Mouse (Mus musculus) midbrain, embryonic 13.5 days (tissue): ENCODE data around the gene Rbbp4. TPM values are rescaled to one million over a fixed set of nuclear protein-coding genes. Genes with fewer than 3 reads are reported as not detected.
A peak's percentile ranks its signal among the peaks of the same experiment; 100 is the strongest.

Experiments used
- ATAC-seq: fragments of 200-750 bp; cut with Nextera tagmentation; 2 replicates; pipeline ENCODE4 v1.8.0; 2017; ENCODE audit warnings: mild to moderate bottlenecking, moderate TSS enrichment, moderate library complexity
- H3K27ac ChIP-seq: fragments of 300-500 bp; sonication (generic); 2 replicates; pipeline ENCODE4 v1.5.1; 2015; ENCODE audit warnings: inconsistent platforms, mild to moderate bottlenecking, moderate library complexity
- H3K27me3 ChIP-seq: fragments of 300-500 bp; sonication (generic); 2 replicates; pipeline ENCODE4 v1.6.1; 2015; ENCODE audit warnings: mild to moderate bottlenecking, inconsistent platforms
- H3K36me3 ChIP-seq: fragments of 300-500 bp; sonication (generic); 2 replicates; pipeline ENCODE4 v1.6.1; 2015; ENCODE audit warnings: mild to moderate bottlenecking, inconsistent platforms
- H3K4me1 ChIP-seq: fragments of 300-500 bp; sonication (generic); replicated peaks from 2 replicates; pipeline ENCODE4 v1.6.1; 2015; ENCODE audit warnings: inconsistent platforms
- H3K4me2 ChIP-seq: fragments of 300-500 bp; sonication (generic); replicated peaks from 2 replicates; pipeline ENCODE4 v1.6.1; 2015; ENCODE audit warnings: moderate library complexity, mild to moderate bottlenecking, inconsistent platforms
- H3K4me3 ChIP-seq: fragments of 300-500 bp; sonication (generic); replicated peaks from 2 replicates; pipeline ENCODE4 v1.5.1; 2015; ENCODE audit warnings: mild to moderate bottlenecking, inconsistent platforms
- H3K9ac ChIP-seq: fragments of 300-500 bp; sonication (generic); replicated peaks from 2 replicates; pipeline ENCODE4 v1.6.1; 2015; ENCODE audit warnings: mild to moderate bottlenecking, inconsistent platforms
- H3K9me3 ChIP-seq: fragments of 300-500 bp; sonication (generic); 2 replicates; pipeline ENCODE4 v1.6.1; 2016; ENCODE audit warnings: mild to moderate bottlenecking, inconsistent platforms
- WGBS: fragments of 180-500 bp; shearing (Covaris S2); methylation state at CpG from one replicate; pipeline ENCODE4 v1.1.7; 2015; 5-methylcytosine and 5-hydroxymethylcytosine counted together
- polyA plus RNA-seq: library from polyadenylated mRNA; unstranded; fragments of >200 nt; fragmentation: Nextera tagmentation; extraction: Ambion mirVana; gene quantifications from 2 replicates; pipeline ENCODE4 v1.2.1, GENCODE M21; 2015

Gene Rbbp4
- polyA plus RNA-seq, 1 experiment from 2014 or later: 419 TPM

DNA sequence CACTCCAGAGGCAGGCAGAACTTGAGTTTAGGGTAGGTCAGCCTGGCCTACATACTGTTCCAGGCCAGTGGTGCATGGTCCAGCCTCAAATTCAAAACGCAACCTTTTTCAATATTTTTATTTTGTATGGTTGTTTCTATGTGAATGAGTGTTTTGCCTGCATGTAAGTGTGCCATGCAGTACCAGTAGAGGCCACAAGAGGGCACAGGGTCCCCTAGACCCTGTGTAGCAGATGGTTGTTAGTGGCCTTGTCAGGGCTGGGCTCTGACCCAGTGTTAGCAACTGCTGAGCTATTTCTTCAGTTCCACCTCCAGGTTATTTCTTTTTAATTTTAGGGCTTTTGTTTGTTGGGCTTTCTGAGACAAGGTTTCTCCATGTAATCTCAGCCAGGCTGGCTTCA is 15.5 kb upstream of the Rbbp4 start:
- H3K27ac ChIP-seq: no peak overlapping the region
- 18% methylated on average over 1 of the region's 1 CpGs for WGBS
- peak; percentile 78 for ATAC-seq

GRCm38 (mm10) chr4:129346481-129347154 is 11.4 kb upstream of the Rbbp4 start:
- H3K36me3 ChIP-seq: peaks cover 59% of the 10 kb centered on the region
- no peaks in the 10 kb centered on the region for H3K4me1 ChIP-seq
- ATAC-seq: no peak
- H3K27ac ChIP-seq: no peak overlapping the region
- 95% methylated on average over 15 of the region's 15 CpGs for WGBS
- no peak overlapping the region for H3K9ac ChIP-seq
- H3K4me2 ChIP-seq: no peak overlapping the region
- no peaks in the 10 kb centered on the region for H3K9me3 ChIP-seq
- H3K4me3 ChIP-seq: no peak overlapping the region
- H3K27me3 ChIP-seq: no peaks in the 10 kb centered on the region

More for the DNA sequence above, 15.5 kb upstream of the Rbbp4 start:
- Histone ChIP-seq H3K4me3 (no peak overlapping the region), H3K27me3 (no peaks in the 10 kb centered on the region), H3K9ac (no peak overlapping the region), H3K9me3 (no peaks in the 10 kb centered on the region), H3K4me1 (no peaks in the 10 kb centered on the region), H3K36me3 (peaks cover 54% of the 10 kb centered on the region), H3K4me2 (no peak overlapping the region)

GRCm38 (mm10) chr4:129342705-129343104 is 7.5 kb upstream of the Rbbp4 start:
- H3K27ac ChIP-seq: no peak overlapping the region
- H3K36me3 ChIP-seq: peaks cover 50% of the 10 kb centered on the region
- no peaks in the 10 kb centered on the region for H3K27me3 ChIP-seq
- 0 out of 2 replicates have a peak, but pooled peaks cover under 1% of the 10 kb centered on the region for H3K4me1 ChIP-seq
- no peak overlapping the region for H3K4me3 ChIP-seq
- no peak overlapping the region for H3K9ac ChIP-seq
- H3K4me2 ChIP-seq: no peak overlapping the region
- no peaks in the 10 kb centered on the region for H3K9me3 ChIP-seq
- WGBS: 94% methylated on average over 2 of the region's 2 CpGs
- ATAC-seq: no peak

DNA sequence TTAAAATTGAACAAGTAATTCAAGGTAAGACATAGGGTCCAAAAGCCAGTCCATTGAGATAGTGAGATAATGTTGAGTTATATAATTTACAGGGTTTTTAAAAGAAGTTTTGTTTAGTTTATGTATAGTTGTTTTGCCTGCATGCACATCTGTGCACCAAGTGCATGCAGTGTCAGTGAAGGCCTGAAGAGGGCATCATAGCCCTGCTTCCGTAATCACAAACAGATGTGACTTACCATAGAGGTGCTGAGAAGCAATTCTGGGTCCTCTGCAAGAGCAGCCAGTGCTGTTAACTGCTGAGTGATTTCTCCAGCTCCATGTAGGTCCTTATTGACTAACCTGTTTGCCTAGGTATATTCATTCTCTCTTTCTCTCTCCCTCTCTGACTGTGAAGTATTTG is 6.7 kb upstream of the Rbbp4 start:
- Histone ChIP-seq H3K4me1 (peaks cover 9% of the 10 kb centered on the region), H3K9me3 (no peaks in the 10 kb centered on the region), H3K27me3 (no peaks in the 10 kb centered on the region), H3K36me3 (peaks cover 47% of the 10 kb centered on the region), H3K4me2 (no peak overlapping the region), H3K27ac (no peak overlapping the region), H3K4me3 (no peak overlapping the region), H3K9ac (no peak overlapping the region)
- 91% methylated on average over 1 of the region's 1 CpGs for WGBS
- ATAC-seq: no peak

- H3K4me3 ChIP-seq: no peak overlapping the region
- H3K4me2 ChIP-seq: no peak overlapping the region
- peaks cover 16% of the 10 kb centered on the region for H3K4me1 ChIP-seq
- H3K27ac ChIP-seq: no peak overlapping the region
- 0 out of 2 replicates have a peak overlapping the region, but pooled peaks have one; percentile 14 for H3K9ac ChIP-seq
- WGBS: 100% methylated on average over 3 of the region's 3 CpGs
- H3K36me3 ChIP-seq: peaks cover 32% of the 10 kb centered on the region
- H3K9me3 ChIP-seq: no peaks in the 10 kb centered on the region
- no peaks in the 10 kb centered on the region for H3K27me3 ChIP-seq
- ATAC-seq: no peak
Observed at GRCm38 (mm10) chr4:129339743-129340142, 4.6 kb upstream of the Rbbp4 start.

- Histone ChIP-seq H3K27me3 (no peaks in the 10 kb centered on the region), H3K9ac (peak overlapping the region; percentile 67), H3K9me3 (no peaks in the 10 kb centered on the region), H3K36me3 (peaks cover 11% of the 10 kb centered on the region), H3K4me2 (peak overlapping the region; percentile 76), H3K4me1 (peaks cover 44% of the 10 kb centered on the region), H3K4me3 (peak overlapping the region; percentile 96), H3K27ac (peak overlapping the region; percentile 99)
- ATAC-seq: no peak
- WGBS: 56% methylated on average over 14 of the region's 14 CpGs
Observed at GRCm38 (mm10) chr4:129336291-129336690, 1.1 kb upstream of the Rbbp4 start.

GRCm38 (mm10) chr4:129334677-129335215 is 424 bp downstream of the Rbbp4 start:
- peak overlapping the region; percentile 96 for H3K4me3 ChIP-seq
- peak overlapping the region; percentile 96 for H3K9ac ChIP-seq
- ATAC-seq: no peak
- peak overlapping the region; percentile 98 for H3K27ac ChIP-seq
- no peaks in the 10 kb centered on the region for H3K27me3 ChIP-seq
- H3K9me3 ChIP-seq: no peaks in the 10 kb centered on the region
- under 1% methylated on average over 49 of the region's 62 CpGs for WGBS
- peak overlapping the region; percentile 77 for H3K4me2 ChIP-seq
- peaks cover 16% of the 10 kb centered on the region for H3K36me3 ChIP-seq
- peaks cover 52% of the 10 kb centered on the region for H3K4me1 ChIP-seq

DNA sequence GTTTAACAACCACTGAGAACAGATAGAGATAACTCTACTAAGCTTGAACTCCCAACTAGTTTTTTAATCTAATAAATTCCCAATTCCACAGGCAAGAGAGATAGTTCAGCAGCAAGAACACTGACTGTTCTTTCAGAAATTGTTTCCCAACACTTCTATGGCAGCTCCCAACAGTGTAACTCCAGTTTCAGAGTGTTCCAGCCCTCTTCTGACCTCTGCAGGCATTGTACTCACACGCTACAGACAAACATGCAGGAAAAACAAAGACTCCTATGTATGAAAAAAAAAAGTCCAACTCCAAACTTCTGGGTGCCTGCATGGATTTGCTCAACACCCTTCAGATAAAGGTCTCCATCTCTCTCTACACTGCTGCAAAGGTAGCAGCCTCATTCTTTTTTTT is 2.3 kb downstream of the Rbbp4 start:
- peak overlapping the region; percentile 96 for H3K9ac ChIP-seq
- no peak for ATAC-seq
- no peak overlapping the region for H3K27ac ChIP-seq
- WGBS: 34% methylated on average over 1 of the region's 1 CpGs
- H3K4me1 ChIP-seq: peaks cover 52% of the 10 kb centered on the region
- H3K36me3 ChIP-seq: peaks cover 26% of the 10 kb centered on the region
- H3K4me2 ChIP-seq: peak overlapping the region; percentile 77
- H3K9me3 ChIP-seq: no peaks in the 10 kb centered on the region
- H3K27me3 ChIP-seq: no peaks in the 10 kb centered on the region
- peak overlapping the region; percentile 96 for H3K4me3 ChIP-seq

GRCm38 (mm10) chr4:129326191-129326590 is 9.0 kb downstream of the Rbbp4 start:
- H3K27me3 ChIP-seq: no peaks in the 10 kb centered on the region
- no peak for ATAC-seq
- WGBS: 69% methylated on average over 1 of the region's 1 CpGs
- H3K9ac ChIP-seq: no peak overlapping the region
- H3K4me2 ChIP-seq: no peak overlapping the region
- no peaks in the 10 kb centered on the region for H3K9me3 ChIP-seq
- peaks cover 14% of the 10 kb centered on the region for H3K4me1 ChIP-seq
- H3K4me3 ChIP-seq: no peak overlapping the region
- no peak overlapping the region for H3K27ac ChIP-seq
- H3K36me3 ChIP-seq: peaks cover 62% of the 10 kb centered on the region

DNA sequence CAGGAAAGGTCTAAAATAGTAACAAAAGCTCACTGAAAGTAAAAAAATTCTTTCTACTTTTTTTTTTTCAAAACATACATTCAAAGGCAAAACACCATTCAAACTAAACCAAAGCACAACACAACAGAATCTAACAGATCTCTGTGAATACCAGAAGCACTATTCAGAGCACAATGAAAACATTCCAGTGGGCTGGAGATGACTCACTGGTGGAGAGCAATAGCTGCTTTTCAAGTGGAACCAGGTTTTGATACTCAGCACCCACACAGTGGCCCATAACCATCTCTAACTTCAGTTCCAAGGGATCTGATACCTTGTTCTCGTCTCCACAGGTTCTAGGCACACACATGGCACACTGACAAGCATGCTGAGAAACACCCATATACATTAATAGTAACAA is 10.4 kb downstream of the Rbbp4 start:
- H3K9me3 ChIP-seq: no peaks in the 10 kb centered on the region
- no peak overlapping the region for H3K9ac ChIP-seq
- H3K4me1 ChIP-seq: peaks cover 7% of the 10 kb centered on the region
- no peak overlapping the region for H3K4me3 ChIP-seq
- peaks cover 72% of the 10 kb centered on the region for H3K36me3 ChIP-seq
- H3K27me3 ChIP-seq: no peaks in the 10 kb centered on the region
- H3K27ac ChIP-seq: no peak overlapping the region
- 82% methylated on average over 1 of the region's 1 CpGs for whole genome bisulfite sequencing
- ATAC-seq: no peak
- no peak overlapping the region for H3K4me2 ChIP-seq

DNA sequence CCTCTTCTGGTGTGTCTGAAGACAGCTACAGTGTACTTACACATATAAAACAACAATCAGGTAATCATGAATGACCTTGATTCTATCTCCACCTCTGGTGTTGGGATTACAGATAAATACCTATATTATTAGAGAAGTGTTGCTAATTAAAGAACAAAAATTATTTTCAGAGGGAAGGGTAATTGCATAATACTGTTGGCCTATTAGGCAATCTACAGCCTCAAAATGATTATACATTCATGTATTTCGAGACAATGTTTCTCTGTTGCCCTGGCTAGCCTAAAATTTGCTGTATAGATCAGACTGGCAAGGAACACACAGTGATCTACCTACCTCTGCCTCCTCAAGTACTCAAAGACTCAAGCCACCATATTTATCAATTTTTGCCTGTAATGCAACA is 11.7 kb downstream of the Rbbp4 start:
- peaks cover 77% of the 10 kb centered on the region for H3K36me3 ChIP-seq
- no peaks in the 10 kb centered on the region for H3K27me3 ChIP-seq
- WGBS: 97% methylated on average over 1 of the region's 1 CpGs
- no peak overlapping the region for H3K4me3 ChIP-seq
- no peak for ATAC-seq
- H3K4me1 ChIP-seq: peaks cover 7% of the 10 kb centered on the region
- no peaks in the 10 kb centered on the region for H3K9me3 ChIP-seq
- H3K27ac ChIP-seq: no peak overlapping the region
- H3K9ac ChIP-seq: no peak overlapping the region
- no peak overlapping the region for H3K4me2 ChIP-seq

DNA sequence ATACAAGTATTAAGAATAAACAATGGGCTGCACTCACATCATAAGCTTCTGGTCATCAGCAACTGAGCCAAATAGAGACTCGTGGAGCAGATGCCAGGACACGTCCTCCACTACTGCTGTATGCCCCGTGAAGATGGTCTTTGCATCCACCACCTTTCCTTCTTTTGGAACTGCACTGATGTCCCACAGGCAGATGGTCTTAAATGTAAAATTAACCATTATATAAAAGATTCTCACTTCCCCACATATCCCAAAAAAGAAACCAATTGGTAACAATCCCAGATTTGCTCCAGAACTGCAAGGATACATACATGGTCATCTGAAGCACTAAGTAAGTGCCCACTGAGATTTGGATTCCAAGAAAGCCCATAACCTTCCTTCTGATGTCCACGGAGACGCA is 13.1 kb downstream of the Rbbp4 start:
- no peak overlapping the region for H3K4me3 ChIP-seq
- H3K9ac ChIP-seq: no peak overlapping the region
- H3K27me3 ChIP-seq: no peaks in the 10 kb centered on the region
- peaks cover 77% of the 10 kb centered on the region for H3K36me3 ChIP-seq
- H3K4me1 ChIP-seq: peaks cover 7% of the 10 kb centered on the region
- H3K4me2 ChIP-seq: no peak overlapping the region
- no peaks in the 10 kb centered on the region for H3K9me3 ChIP-seq
- 94% methylated on average over 5 of the region's 5 CpGs for WGBS
- H3K27ac ChIP-seq: no peak overlapping the region
- no peak for ATAC-seq
